Mouse (Mus musculus): Measurements from ENCODE around the gene Map7d1. TPM values are rescaled to one million over a fixed set of nuclear protein-coding genes. Genes with fewer than 3 reads are reported as not detected.

Map7d1 gene
- polyA plus RNA-seq, 1 experiment: 105 TPM

- Histone ChIP-seq H3K4me1 (peaks cover 83% of the 10 kb centered on the region), H3K27me3 (replicated peaks) (peaks cover 17% of the 10 kb centered on the region)
- TF ChIP-seq GATA1 (IDR thresholded peaks at IDR 0.05; ENCODE audit: borderline replicate concordance, low read length): no peak
- no peak for TF ChIP-seq FLI1 (IDR thresholded peaks at IDR 0.05; ENCODE audit: low read length)
Measured at GRCm38 (mm10) chr4:126256967-126257881, 1.1 kb upstream of the Map7d1 start.

GRCm38 (mm10) chr4:126255113-126256001, 786 bp downstream of the Map7d1 start:
- Histone ChIP-seq H3K9me3 (no peaks in the 10 kb centered on the region), H3K27me3 (replicated peaks) (peaks cover 17% of the 10 kb centered on the region), H3K36me3 (replicated peaks; ENCODE audit: low read length) (no peaks in the 10 kb centered on the region), H3K4me3 (replicated peaks) (peak overlapping the region; percentile 94), H3K4me1 (peaks cover 85% of the 10 kb centered on the region)
- TF ChIP-seq FLI1 (IDR thresholded peaks at IDR 0.05; ENCODE audit: low read length): no peak

More at GRCm38 (mm10) chr4:126256967-126257881, 1.1 kb upstream of the Map7d1 start:
- Histone ChIP-seq H3K36me3 (replicated peaks; ENCODE audit: low read length) (no peaks in the 10 kb centered on the region), H3K4me3 (replicated peaks) (peak overlapping the region; percentile 94), H3K9me3 (no peaks in the 10 kb centered on the region)

DNA sequence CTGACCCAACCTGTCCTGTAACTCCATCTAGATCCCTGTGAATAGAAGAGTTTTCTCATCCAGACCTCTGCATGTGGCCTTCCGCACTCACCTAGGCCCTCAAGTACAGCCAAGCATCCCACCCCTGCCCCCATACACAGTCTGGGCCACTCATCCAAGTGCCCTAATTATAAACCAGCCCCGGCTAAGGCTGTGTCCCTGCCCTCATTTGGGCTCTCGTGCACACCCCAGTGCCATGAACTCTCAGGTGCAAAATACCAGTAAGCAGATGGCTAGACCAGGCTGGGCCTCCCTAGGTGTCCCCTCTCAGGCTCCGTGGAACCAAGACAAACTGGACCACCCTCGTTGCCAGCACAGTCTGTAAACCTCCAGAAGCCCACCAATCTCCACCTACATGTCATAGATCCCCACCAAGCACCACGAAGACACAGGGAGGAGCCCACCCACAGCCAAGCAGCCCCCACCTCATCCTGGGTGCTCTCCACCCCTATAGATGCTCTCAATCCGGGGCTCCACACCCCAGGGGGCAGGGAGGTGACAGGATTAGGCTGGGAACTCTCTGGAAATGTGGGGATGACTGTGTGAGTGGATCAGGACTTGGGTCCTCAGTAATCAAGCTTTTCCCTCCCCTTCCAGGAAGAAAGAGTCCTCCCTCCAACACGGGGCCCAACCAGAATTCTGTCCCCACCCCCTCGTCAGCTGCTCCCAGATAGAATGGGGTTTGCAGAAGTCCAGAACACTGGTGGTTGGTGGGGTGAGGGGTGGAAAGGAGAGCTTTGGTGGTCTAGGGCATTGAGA, 1.6 kb downstream of the Map7d1 start:
- peaks cover 83% of the 10 kb centered on the region for H3K4me1 ChIP-seq
- peaks cover 17% of the 10 kb centered on the region for H3K27me3 ChIP-seq (replicated peaks)

GRCm38 (mm10) chr4:126253637-126254272, 2.4 kb downstream of the Map7d1 start:
- Histone ChIP-seq H3K27me3 (replicated peaks) (peaks cover 17% of the 10 kb centered on the region), H3K4me3 (replicated peaks) (peak overlapping the region; percentile 16), H3K4me1 (peaks cover 79% of the 10 kb centered on the region), H3K36me3 (replicated peaks; ENCODE audit: low read length) (no peaks in the 10 kb centered on the region), H3K9me3 (no peaks in the 10 kb centered on the region)
- TF ChIP-seq GATA1 (IDR thresholded peaks at IDR 0.05; ENCODE audit: borderline replicate concordance, low read length) (no peak), FLI1 (IDR thresholded peaks at IDR 0.05; ENCODE audit: low read length) (no peak)

More for the DNA sequence above, 1.6 kb downstream of the Map7d1 start:
- Histone ChIP-seq H3K36me3 (replicated peaks; ENCODE audit: low read length) (no peaks in the 10 kb centered on the region), H3K4me3 (replicated peaks) (peak overlapping the region; percentile 94), H3K9me3 (no peaks in the 10 kb centered on the region)
- TF ChIP-seq FLI1 (IDR thresholded peaks at IDR 0.05; ENCODE audit: low read length) (no peak), GATA1 (IDR thresholded peaks at IDR 0.05; ENCODE audit: borderline replicate concordance, low read length) (no peak)

DNA sequence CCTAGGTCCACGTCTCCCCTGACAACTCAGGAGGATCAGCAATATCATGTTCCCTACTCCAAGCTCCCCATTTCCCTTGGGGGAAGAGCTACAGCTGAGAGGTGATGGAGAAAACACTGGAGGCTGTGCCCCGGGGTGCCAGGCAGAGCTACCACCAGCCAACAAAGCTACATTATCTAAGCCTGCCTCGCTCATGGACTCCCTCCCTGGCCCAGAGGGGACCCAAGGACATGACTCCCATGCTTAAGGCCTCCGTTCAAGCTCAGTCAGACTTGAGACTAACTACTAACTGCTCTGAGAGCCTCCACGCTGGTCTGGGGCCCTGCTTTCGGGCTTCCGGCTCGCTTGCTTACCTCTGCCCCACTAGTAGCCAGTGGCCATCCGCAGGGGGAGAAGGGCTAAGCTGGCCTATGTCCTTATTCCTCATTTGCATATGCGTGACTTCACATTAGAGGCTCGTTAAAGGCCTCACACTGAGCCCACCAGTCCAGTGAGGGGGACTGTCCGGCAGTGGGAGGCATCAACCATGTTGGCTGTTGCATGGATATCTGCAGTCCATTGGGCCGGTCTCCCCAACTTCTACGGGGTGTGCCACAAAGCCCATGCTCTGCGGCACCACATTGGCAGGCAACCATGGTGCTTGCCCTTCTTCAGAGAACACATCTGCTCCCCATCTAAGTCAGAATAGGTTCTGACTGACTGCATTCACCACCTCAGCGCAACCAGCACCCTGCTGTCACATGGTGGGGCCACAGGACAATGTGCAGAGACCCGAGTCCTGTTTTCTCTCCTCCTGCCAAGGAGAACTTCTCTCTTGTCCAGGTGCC, 3.5 kb downstream of the Map7d1 start:
- Histone ChIP-seq H3K36me3 (replicated peaks; ENCODE audit: low read length) (no peaks in the 10 kb centered on the region), H3K4me3 (replicated peaks) (peak overlapping the region; percentile 13), H3K4me1 (peaks cover 77% of the 10 kb centered on the region), H3K9me3 (no peaks in the 10 kb centered on the region), H3K27me3 (replicated peaks) (peaks cover 17% of the 10 kb centered on the region)
- TF ChIP-seq GATA1 (IDR thresholded peaks at IDR 0.05; ENCODE audit: borderline replicate concordance, low read length): no peak

GRCm38 (mm10) chr4:126251655-126252254, 4.4 kb downstream of the Map7d1 start:
- Histone ChIP-seq H3K4me3 (replicated peaks) (peak overlapping the region; percentile 30), H3K4me1 (peaks cover 69% of the 10 kb centered on the region), H3K36me3 (replicated peaks; ENCODE audit: low read length) (no peaks in the 10 kb centered on the region), H3K27me3 (replicated peaks) (peaks cover 10% of the 10 kb centered on the region), H3K9me3 (no peaks in the 10 kb centered on the region)
- TF ChIP-seq GATA1 (IDR thresholded peaks at IDR 0.05; ENCODE audit: borderline replicate concordance, low read length) (no peak), FLI1 (IDR thresholded peaks at IDR 0.05; ENCODE audit: low read length) (no peak)

GRCm38 (mm10) chr4:126250659-126251058, 5.5 kb downstream of the Map7d1 start:
- H3K4me1 ChIP-seq: peaks cover 66% of the 10 kb centered on the region
- peaks cover 7% of the 10 kb centered on the region for H3K36me3 ChIP-seq (replicated peaks; ENCODE audit: low read length)
- peak overlapping the region; percentile 53 for H3K4me3 ChIP-seq (replicated peaks)
- no peaks in the 10 kb centered on the region for H3K9me3 ChIP-seq
- peaks cover 10% of the 10 kb centered on the region for H3K27me3 ChIP-seq (replicated peaks)
- TF ChIP-seq GATA1 (IDR thresholded peaks at IDR 0.05; ENCODE audit: borderline replicate concordance, low read length) (no peak), FLI1 (IDR thresholded peaks at IDR 0.05; ENCODE audit: low read length) (no peak)

- peaks cover 43% of the 10 kb centered on the region for H3K4me1 ChIP-seq
- no peak overlapping the region for H3K4me3 ChIP-seq (replicated peaks)
- no peaks in the 10 kb centered on the region for H3K27me3 ChIP-seq (replicated peaks)
- H3K36me3 ChIP-seq (replicated peaks; ENCODE audit: low read length): peaks cover 10% of the 10 kb centered on the region
- TF ChIP-seq GATA1 (IDR thresholded peaks at IDR 0.05; ENCODE audit: borderline replicate concordance, low read length) (no peak), FLI1 (IDR thresholded peaks at IDR 0.05; ENCODE audit: low read length) (no peak)
- H3K9me3 ChIP-seq: no peaks in the 10 kb centered on the region
Measured at GRCm38 (mm10) chr4:126248261-126248868, 7.8 kb downstream of the Map7d1 start.
